Mouse (Mus musculus): ENCODE data around the gene Hsd17b11.
"Not testable (repeated sequence)": the region's sequence is repeated elsewhere in the genome, so short reads cannot be mapped to it uniquely, and the experiment has no call there.

The Hsd17b11 gene

GRCm38 (mm10) chr5:103977907-103978570 lies 43.7 kb downstream of the Hsd17b11 start:
- DNase-seq, result no peak

DNA sequence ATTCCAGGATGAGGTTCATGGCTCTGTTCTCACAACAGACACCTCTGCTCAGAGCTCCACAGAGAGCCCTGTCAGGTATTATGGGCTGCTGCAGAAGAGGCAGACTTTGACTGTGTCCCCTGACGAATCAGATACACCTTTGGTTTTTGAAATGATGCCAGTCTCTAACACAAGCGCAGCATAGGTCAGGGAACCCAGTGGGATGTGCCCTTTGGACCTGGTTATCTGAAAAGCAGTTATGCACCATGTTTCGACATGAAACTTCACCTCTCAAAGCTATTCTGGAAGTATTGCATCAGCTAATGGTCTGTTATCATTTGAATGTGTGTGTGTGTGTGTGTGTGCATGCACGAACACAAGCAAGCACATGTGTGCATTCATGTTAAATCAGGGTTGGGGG lies 44.4 kb downstream of the Hsd17b11 start, which contains the start of gene Hsd17b13:
Hsd17b13 (minus strand) TSS at position 114 of the 400 bp plus-strand sequence.
- no peak for DNase-seq

DNA sequence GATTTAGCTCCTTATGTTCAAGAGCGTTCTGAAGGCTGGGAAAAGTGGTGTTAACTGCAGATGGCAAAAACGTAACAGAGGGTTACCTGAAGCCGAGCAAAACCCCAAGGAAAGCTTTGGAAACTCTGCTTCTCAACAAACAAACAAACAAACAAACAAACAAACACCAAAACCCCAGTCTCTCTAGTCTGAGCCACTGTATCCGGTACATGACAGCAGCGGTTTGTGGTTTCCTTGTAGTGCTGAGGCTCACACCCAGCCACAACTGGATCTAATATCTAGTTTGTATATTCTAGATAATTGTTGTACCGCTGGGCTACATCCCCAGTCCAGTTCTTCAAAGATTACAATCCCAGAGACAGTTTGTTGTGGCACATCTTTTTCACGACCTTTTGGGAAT lies 46.0 kb downstream of the Hsd17b11 start:
- no peak for DNase-seq

DNA sequence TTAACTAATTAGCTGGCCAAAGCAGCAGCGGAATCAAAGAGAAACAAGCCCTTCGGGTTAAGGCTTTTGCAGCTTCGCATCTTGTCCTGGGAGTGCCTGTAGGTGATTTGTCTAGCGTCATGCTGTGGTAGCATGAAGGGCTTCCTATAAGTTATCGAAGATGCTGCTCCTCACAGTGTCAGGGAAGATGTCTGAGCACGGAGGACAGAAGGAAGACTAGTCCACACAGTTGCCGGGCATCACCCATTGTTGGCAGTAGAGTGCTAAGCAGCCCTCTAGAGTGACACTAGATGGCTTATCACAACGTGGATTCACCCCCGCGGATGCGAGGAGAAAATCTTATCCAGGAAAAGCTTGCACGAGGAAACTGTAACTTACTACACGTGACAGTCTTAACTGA lies 48.9 kb downstream of the Hsd17b11 start:
- DNase-seq, result no peak

DNA sequence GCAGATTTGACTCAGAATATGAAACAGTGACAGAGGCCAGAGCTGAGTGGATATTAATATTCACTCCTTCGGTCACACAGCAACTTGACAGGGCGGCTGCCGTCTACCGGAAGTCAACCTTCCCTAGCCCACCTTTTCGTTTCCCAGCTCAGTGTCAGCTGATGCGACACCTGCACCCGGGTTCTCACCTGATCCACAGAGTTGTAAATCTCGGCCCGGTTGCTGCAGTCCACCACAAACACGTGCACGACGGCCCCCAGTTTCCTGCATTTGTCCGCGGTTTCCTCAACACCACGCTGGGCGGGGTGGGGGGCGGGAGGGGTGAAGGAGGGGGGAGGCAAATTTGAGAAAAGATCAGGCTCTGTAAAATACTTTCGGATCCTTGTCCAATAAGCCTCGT lies 49.3 kb downstream of the Hsd17b11 start:
- DNase-seq, result no peak

DNA sequence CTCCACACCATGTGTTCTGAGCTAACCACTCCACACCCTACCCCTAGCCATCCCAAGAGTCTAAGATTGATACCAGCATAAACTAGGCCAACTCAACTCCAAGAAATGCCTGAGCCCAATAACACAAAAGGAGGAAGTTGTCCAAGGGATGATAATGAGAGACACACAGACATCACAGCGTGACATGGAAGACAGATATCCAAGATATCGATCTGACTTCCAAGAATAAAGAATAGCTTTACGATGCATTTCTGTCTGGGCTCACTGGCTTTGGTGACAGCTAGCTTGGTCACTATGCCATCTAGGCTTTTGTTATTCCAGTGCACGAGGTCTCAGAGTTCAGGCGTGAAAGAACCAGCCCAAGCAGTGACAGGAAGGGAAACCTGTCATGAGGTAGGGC lies 50.7 kb downstream of the Hsd17b11 start:
- no peak for DNase-seq

DNA sequence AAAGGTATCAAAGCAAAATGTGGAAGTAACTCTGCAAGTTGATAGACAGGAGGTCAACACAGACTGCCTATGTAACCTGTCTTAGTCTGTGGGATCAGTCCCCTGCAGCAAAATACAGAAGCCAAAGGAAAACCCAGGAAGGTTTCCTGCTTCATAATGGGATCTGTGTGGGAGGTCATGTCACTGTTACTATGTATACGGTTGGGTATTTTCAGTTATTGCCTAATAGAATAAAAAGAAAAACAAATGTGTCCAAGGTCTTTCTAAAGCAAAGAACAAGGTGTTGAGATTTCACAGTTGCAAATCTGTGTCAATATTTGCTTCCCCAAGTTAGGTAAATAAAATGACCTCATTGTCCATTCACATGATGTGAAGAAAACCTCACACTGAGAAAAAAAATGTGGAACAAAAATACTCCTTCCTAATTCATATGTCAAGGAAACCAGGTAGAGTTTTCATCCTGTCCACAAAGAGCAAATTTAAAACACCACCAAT lies 58.7 kb downstream of the Hsd17b11 start:
- DNase-seq, result no peak

- DNase-seq, result no peak
These were observed 67.1 kb downstream of the Hsd17b11 start for GRCm38 (mm10) chr5:103954638-103955037.

- DNase-seq, result no peak
These were observed 68.3 kb downstream of the Hsd17b11 start for GRCm38 (mm10) chr5:103953135-103954083.

DNA sequence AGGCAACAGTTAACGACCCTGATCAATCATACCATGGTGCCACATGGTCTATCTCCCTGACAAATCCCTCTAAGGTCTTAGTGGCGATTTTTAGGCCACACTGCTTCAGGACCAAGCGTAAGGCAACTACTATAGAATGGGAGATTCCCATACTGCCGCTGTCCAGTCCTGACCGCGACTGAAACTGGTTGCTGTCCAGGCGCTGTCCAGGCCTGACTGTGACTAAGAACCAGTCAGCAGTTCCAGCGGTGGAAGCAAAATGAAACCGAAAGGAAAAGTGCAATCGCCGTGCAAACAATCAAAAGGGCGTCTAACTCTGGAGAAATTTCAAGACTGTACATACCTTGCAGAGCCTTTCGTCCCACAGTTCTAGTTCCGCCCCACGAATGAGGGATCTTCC lies 71.6 kb downstream of the Hsd17b11 start:
- not testable (repeated sequence) for DNase-seq

- no peak for DNase-seq
These were observed 78.5 kb downstream of the Hsd17b11 start for GRCm38 (mm10) chr5:103943183-103943582.

- DNase-seq, result no peak
These were observed 81.9 kb downstream of the Hsd17b11 start for GRCm38 (mm10) chr5:103939856-103940255.
